Mouse (Mus musculus) bone marrow macrophage, adult 2 months (primary cell): ENCODE results near the gene Vwa8.

Source experiments
- CTCF ChIP-seq: IDR thresholded peaks from 2 replicates; pipeline ENCODE4 v1.5.1; 2012; ENCODE audit warnings: low read depth, mild to moderate bottlenecking, low read length, moderate library complexity
- POLR2A ChIP-seq: IDR thresholded peaks from 2 replicates; pipeline ENCODE4 v1.6.1; 2012; ENCODE audit warnings: mild to moderate bottlenecking, low read depth, low read length, borderline replicate concordance

GRCm38 (mm10) chr14:78935796-78936195 is 86.9 kb downstream of the Vwa8 start:
- no peak for TF ChIP-seq CTCF
- no peak for TF ChIP-seq POLR2A
